ENCODE assay signal across 9 mouse cellular contexts in the genomic region with DNA sequence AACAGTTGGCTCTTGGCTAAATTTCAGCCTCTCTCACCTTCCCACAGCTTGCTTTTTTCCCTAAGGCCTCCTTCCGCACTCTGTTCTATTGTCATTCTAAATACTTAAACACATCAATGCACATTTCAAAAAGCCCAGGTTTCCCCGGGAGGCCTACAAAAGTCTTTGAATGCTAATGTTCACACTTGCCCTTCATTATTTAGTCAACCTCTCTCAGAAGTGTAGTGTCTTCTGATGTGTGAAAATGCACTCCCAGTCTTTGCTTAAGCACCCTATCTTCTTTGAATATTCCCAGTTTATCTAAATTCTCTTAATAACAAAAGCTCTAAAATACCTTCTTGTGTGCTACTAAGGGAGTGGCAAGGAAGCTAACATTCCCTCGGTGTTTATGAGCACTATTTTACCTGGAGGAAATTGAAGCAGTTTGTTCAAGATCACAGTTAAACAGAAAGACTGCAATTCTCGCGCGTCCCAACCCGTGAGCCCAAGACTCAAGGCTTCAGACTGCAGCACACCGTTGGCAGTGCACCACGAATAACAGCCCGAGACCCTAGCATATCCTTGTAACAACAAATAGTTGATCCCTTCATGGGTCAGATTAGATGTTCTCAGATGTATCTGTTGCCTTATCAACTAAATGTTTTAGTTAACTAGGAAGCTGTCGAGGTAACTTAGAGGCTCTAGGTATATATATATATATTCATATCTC. TPM values are rescaled to one million over a fixed set of nuclear protein-coding genes. Genes with fewer than 3 reads are reported as not detected.
DNase-seq lines count a peak whose midpoint lies in the region; ATAC-seq and TF ChIP-seq lines count a peak whose summit lies in the region.
"Had no signal": no experiment of that assay in that cellular context is flagged by ENCODE, and none has a peak within 500 bp of the region (broad histone marks: within the 10 kb centered on the region; RNA-seq: fewer than 3 reads in every experiment).

No protein-coding gene starts in this region.

- TF ChIP-seq RAD21 in CH12.LX (IDR thresholded peaks at IDR 0.05; ENCODE audit: low read depth, low read length), result no peak

- 71% methylated on average over 11 of the region's 11 CpGs for WGBS in heart, adult 2 months
- WGBS in forebrain, embryonic 10.5 days, result 31% methylated on average over 11 of the region's 11 CpGs
- WGBS in liver, embryonic 16.5 days (ENCODE audit: insufficient replicate concordance), result 73% methylated on average over 11 of the region's 11 CpGs

- H3K27me3 ChIP-seq in heart, adult 2 months (ENCODE audit: control insufficient read depth, insufficient read depth, low read length), result no peaks in the 10 kb centered on the region
- H3K27me3 ChIP-seq in CH12.LX (replicated peaks), result no peaks in the 10 kb centered on the region
- no peaks in the 10 kb centered on the region for H3K27me3 ChIP-seq in forebrain, embryonic 10.5 days (ENCODE audit: poor library complexity, severe bottlenecking)
- no peaks in the 10 kb centered on the region for H3K27me3 ChIP-seq in liver, embryonic 16.5 days (ENCODE audit: control insufficient read depth, insufficient read depth, low read depth, low read length)

- dilution Hi-C loops in CH12.LX (cut with MboI; ENCODE audit: extremely low pct_ligation_motif_present, extremely low pct_unique_long_range_greater_than_20kb, low sequenced_read_pairs), result no loop called here

- no peak for TF ChIP-seq POLR2A in heart, adult 2 months (IDR thresholded peaks at IDR 0.05; ENCODE audit: insufficient read depth, low read depth, low read length)
- no peak for TF ChIP-seq POLR2A in CH12.LX (IDR thresholded peaks at IDR 0.05; ENCODE audit: low read depth, low read length)

- in situ Hi-C loops in CH12.LX (cut with MboI; ENCODE audit: low pct_ligation_motif_present, low pct_unique_long_range_greater_than_20kb, low sequenced_read_pairs), result no loop called here

- no peak for DNase-seq in heart, adult 2 months
- no peak for DNase-seq in heart, postnatal 10 days
- no peak for DNase-seq in CH12.LX (ENCODE audit: extremely low read depth)
- no peak for DNase-seq in forebrain, embryonic 10.5 days (ENCODE audit: extremely low spot score, low spot score)
- no peak for DNase-seq in ovary, postnatal 10 days (ENCODE audit: low spot score)
- DNase-seq in left cerebral cortex, adult 9 months (ENCODE audit: low spot score in 2 of 2), result no peak

- ATAC-seq in liver, embryonic 16.5 days (ENCODE audit: low read depth), result no peak
- no peak for ATAC-seq in granulocyte monocyte progenitor cell, adult 5-6 weeks (replicated peaks; ENCODE audit: poor library complexity, severe bottlenecking)

- no peak for TF ChIP-seq EP300 in heart, adult 2 months (IDR thresholded peaks at IDR 0.05; ENCODE audit: insufficient read depth, low read depth, low read length)
- TF ChIP-seq EP300 in CH12.LX (IDR thresholded peaks at IDR 0.05; ENCODE audit: low read length), result no peak

- intact Hi-C loops in heart, adult 2 months (cut with DNase I), result no loop called here
- intact Hi-C loops in heart, postnatal 10 days (cut with DNase I), result no loop called here

- peaks cover 8% of the 10 kb centered on the region for H3K79me2 ChIP-seq in heart, adult 2 months (replicated peaks; ENCODE audit: control insufficient read depth, insufficient read depth, low read length)
- peaks cover 31% of the 10 kb centered on the region for H3K79me2 ChIP-seq in CH12.LX (replicated peaks; ENCODE audit: control insufficient read depth, extremely low read depth, insufficient read depth, poor library complexity, severe bottlenecking)

- H3K9me3 ChIP-seq in CH12.LX (replicated peaks; ENCODE audit: low read length), result peaks cover 4% of the 10 kb centered on the region
- no peaks in the 10 kb centered on the region for H3K9me3 ChIP-seq in forebrain, embryonic 10.5 days
- H3K9me3 ChIP-seq in liver, embryonic 16.5 days (replicated peaks; ENCODE audit: control insufficient read depth, low read length), result no peaks in the 10 kb centered on the region

- peak overlapping the region; percentile 90; the same call in 1 of the 2 replicates for H3K27ac ChIP-seq in heart, adult 2 months
- peak overlapping the region; percentile 21; the same call in 1 of the 2 replicates for H3K27ac ChIP-seq in CH12.LX (ENCODE audit: insufficient read depth, low read depth)
- H3K27ac ChIP-seq in forebrain, embryonic 10.5 days, result peak overlapping the region; percentile 98
- H3K27ac ChIP-seq in liver, embryonic 16.5 days (ENCODE audit: low read length), result no peak overlapping the region

- H3K36me3 ChIP-seq in heart, adult 2 months (ENCODE audit: control insufficient read depth, insufficient read depth, low read length), result peaks cover 17% of the 10 kb centered on the region
- no peaks in the 10 kb centered on the region for H3K36me3 ChIP-seq in CH12.LX (replicated peaks in 1 of 2; ENCODE audit: control insufficient read depth in 1 of 2, insufficient read depth in 1 of 2, low read length in 1 of 2)
- peaks cover 10% of the 10 kb centered on the region for H3K36me3 ChIP-seq in forebrain, embryonic 10.5 days (replicated peaks)
- no peaks in the 10 kb centered on the region for H3K36me3 ChIP-seq in liver, embryonic 16.5 days (ENCODE audit: control insufficient read depth, insufficient read depth)

- peaks cover 1% of the 10 kb centered on the region for H3K4me1 ChIP-seq in heart, adult 2 months (ENCODE audit: control insufficient read depth, insufficient read depth, low read length)
- peaks cover 3 to 33% of the 10 kb centered on the region in 2 experiments; a peak in 2 of 4 replicates for H3K4me1 ChIP-seq in CH12.LX (ENCODE audit: control insufficient read depth in 1 of 2, insufficient read depth in 2 of 2)
- peaks cover 51% of the 10 kb centered on the region for H3K4me1 ChIP-seq in forebrain, embryonic 10.5 days
- H3K4me1 ChIP-seq in liver, embryonic 16.5 days (ENCODE audit: control insufficient read depth, low read depth, low read length), result peaks cover 18% of the 10 kb centered on the region

- no peak overlapping the region for H3K4me2 ChIP-seq in CH12.LX (ENCODE audit: insufficient read depth, low read depth, poor library complexity, severe bottlenecking)
- peak overlapping the region; percentile 93 for H3K4me2 ChIP-seq in liver, embryonic 16.5 days (ENCODE audit: low read depth, low read length)

- H3K4me3 ChIP-seq in heart, adult 2 months, result no peak overlapping the region
- H3K4me3 ChIP-seq in CH12.LX (replicated peaks in 1 of 3; ENCODE audit: low read depth in 2 of 3, low read length in 2 of 3, poor library complexity in 1 of 3), result no peak overlapping the region
- H3K4me3 ChIP-seq in forebrain, embryonic 10.5 days, result peak overlapping the region; percentile 80; the same call in 1 of the 2 replicates
- H3K4me3 ChIP-seq in liver, embryonic 16.5 days (ENCODE audit: low read depth, low read length), result no peak overlapping the region

- H3K9ac ChIP-seq in heart, adult 2 months (ENCODE audit: low read depth, low read length), result no peak overlapping the region
- H3K9ac ChIP-seq in CH12.LX (ENCODE audit: insufficient read depth, low read depth), result no peak overlapping the region
- H3K9ac ChIP-seq in liver, embryonic 16.5 days (ENCODE audit: low read depth, low read length), result no peak overlapping the region

- no peak for TF ChIP-seq CTCF in heart, adult 2 months (IDR thresholded peaks at IDR 0.05)
- no peak for TF ChIP-seq CTCF in CH12.LX (conservative IDR thresholded peaks at IDR 0.05 in 1 of 2, IDR thresholded peaks at IDR 0.05 in 1 of 2; ENCODE audit: low read depth in 2 of 2, low read length in 2 of 2)

TF ChIP-seq in CH12.LX, 34 proteins besides CTCF, POLR2A, EP300 and RAD21:
- no peak for TF ChIP-seq MEF2A (IDR thresholded peaks at IDR 0.05; ENCODE audit: borderline replicate concordance, low read depth, low read length)
- TF ChIP-seq ZKSCAN1 (IDR thresholded peaks at IDR 0.05; ENCODE audit: borderline replicate concordance, low read depth, low read length), result no peak
- TF ChIP-seq PAX5 (IDR thresholded peaks at IDR 0.05; ENCODE audit: low read length), result no peak
- no peak for TF ChIP-seq KAT2A (IDR thresholded peaks at IDR 0.05; ENCODE audit: insufficient replicate concordance, low read length)
- no peak for TF ChIP-seq JUN (IDR thresholded peaks at IDR 0.05; ENCODE audit: insufficient read depth, low read depth, low read length)
- TF ChIP-seq MAFK (IDR thresholded peaks at IDR 0.05; ENCODE audit: insufficient replicate concordance, low read length), result no peak
- TF ChIP-seq BHLHE40 (IDR thresholded peaks at IDR 0.05; ENCODE audit: low read depth, low read length), result no peak
- no peak for TF ChIP-seq TBP (conservative IDR thresholded peaks at IDR 0.05; ENCODE audit: low read depth, low read length)
- no peak for TF ChIP-seq MAX (IDR thresholded peaks at IDR 0.05; ENCODE audit: low read length)
- no peak for TF ChIP-seq SIN3A (IDR thresholded peaks at IDR 0.05; ENCODE audit: low read length)
- TF ChIP-seq ZMIZ1 (IDR thresholded peaks at IDR 0.05; ENCODE audit: low read depth, low read length), result no peak
- no peak for TF ChIP-seq CHD1 (IDR thresholded peaks at IDR 0.05; ENCODE audit: low read depth, low read length)
- no peak for TF ChIP-seq GABPA (IDR thresholded peaks at IDR 0.05; ENCODE audit: insufficient replicate concordance, low read depth, low read length)
- no peak for TF ChIP-seq IRF4 (IDR thresholded peaks at IDR 0.05; ENCODE audit: low read depth, low read length)
- no peak for TF ChIP-seq RCOR1 (conservative IDR thresholded peaks at IDR 0.05; ENCODE audit: low read depth, low read length)

RNA-seq across cellular contexts. Expression of a gene that starts 1.2 kb away (rescaled TPM):
- total RNA-seq in heart, adult 2 months (2021), result 10 to 100 TPM; 17.6 to 20.3 TPM
- 15.9 and 27.1 TPM in 2 replicates for polyA plus RNA-seq in heart, adult 2 months (2012; rRNA removed)
- total RNA-seq in heart, postnatal 10 days (2021), result 10 to 100 TPM; 28.0 to 28.6 TPM
- total RNA-seq in CH12.LX (2012; rRNA removed) (26.7 and 29.0 TPM in 2 replicates), CH12.LX (2014; rRNA removed) (66.3 and 71.4 TPM in 2 replicates)
- 34.0 and 34.1 TPM in 2 replicates for polyA plus RNA-seq in CH12.LX (2012; ENCODE audit: insufficient read length, low read depth)
- 78.9 and 80.7 TPM in 2 replicates for polyA plus RNA-seq in forebrain, embryonic 10.5 days (2016; fragmentation: Nextera tagmentation; extraction: Ambion mirVana)
- polyA plus RNA-seq in liver, embryonic 16.5 days (2015; fragmentation: Nextera tagmentation; extraction: Ambion mirVana), result 30.7 and 32.0 TPM in 2 replicates
- 72.0 and 99.0 TPM in 2 replicates for total RNA-seq in granulocyte monocyte progenitor cell, adult 5-6 weeks (2014; fragmentation: Nextera tagmentation)
- 53.7 and 72.7 TPM in 2 replicates for total RNA-seq in granulocyte monocyte progenitor cell, adult 5-6 weeks (2017)

RNA-seq across cellular contexts. Expression of a gene that starts 25.6 kb away (rescaled TPM):
- not detected for total RNA-seq in heart, adult 2 months (2021)
- polyA plus RNA-seq in heart, adult 2 months (2012; rRNA removed), result not detected in 2 replicates
- not detected for total RNA-seq in heart, postnatal 10 days (2021)
- not detected in 2 replicates for total RNA-seq in CH12.LX (2012; rRNA removed)
- total RNA-seq in CH12.LX (2014; rRNA removed), result not detected in 2 replicates
- not detected in 2 replicates for polyA plus RNA-seq in CH12.LX (2012; ENCODE audit: insufficient read length, low read depth)
- not detected in 2 replicates for polyA plus RNA-seq in forebrain, embryonic 10.5 days (2016; fragmentation: Nextera tagmentation; extraction: Ambion mirVana)
- polyA plus RNA-seq in liver, embryonic 16.5 days (2015; fragmentation: Nextera tagmentation; extraction: Ambion mirVana), result not detected in 2 replicates
- not detected in 2 replicates for total RNA-seq in granulocyte monocyte progenitor cell, adult 5-6 weeks (2014; fragmentation: Nextera tagmentation)
- not detected in 2 replicates for total RNA-seq in granulocyte monocyte progenitor cell, adult 5-6 weeks (2017)
- polyA plus RNA-seq: macrophage had no signal
